Mouse (Mus musculus) lung, postnatal 0 days (tissue): ENCODE measurements around the gene Tbrg4. TPM values are rescaled to one million over a fixed set of nuclear protein-coding genes. Genes with fewer than 3 reads are reported as not detected.
A peak's percentile ranks its signal among the peaks of the same experiment; 100 is the strongest.

Experiments used
- ATAC-seq: fragments of 200-750 bp; cut with Nextera tagmentation; 2 replicates; pipeline ENCODE4 v1.8.0; 2017; ENCODE audit warnings: moderate library complexity
- DNase-seq: peaks from one replicate; pipeline ENCODE4 v3.0.0-alpha.2; 2016; ENCODE audit warnings: low spot score
- H3K27ac ChIP-seq: fragments of 300-500 bp; sonication (generic); 2 replicates; pipeline ENCODE4 v1.5.1; 2014; ENCODE audit warnings: antibody characterized with exemption, mild to moderate bottlenecking, low read length, mixed read lengths
- H3K27me3 ChIP-seq: fragments of 300-500 bp; sonication (generic); replicated peaks from 2 replicates; pipeline ENCODE4 v1.6.1; 2014; ENCODE audit warnings: low read length, mixed read lengths; ENCODE audit not compliant: insufficient read depth
- H3K36me3 ChIP-seq: fragments of 300-500 bp; sonication (generic); 2 replicates; pipeline ENCODE4 v1.6.1; 2014; ENCODE audit warnings: low read length, mixed read lengths; ENCODE audit not compliant: insufficient read depth
- H3K4me1 ChIP-seq: fragments of 300-500 bp; sonication (generic); 2 replicates; pipeline ENCODE4 v1.6.1; 2014; ENCODE audit warnings: antibody characterized with exemption, low read depth, low read length, mixed read lengths; ENCODE audit not compliant: insufficient read depth
- H3K4me2 ChIP-seq: fragments of 300-500 bp; sonication (generic); replicated peaks from 2 replicates; pipeline ENCODE4 v1.6.1; 2014; ENCODE audit warnings: low read depth, mild to moderate bottlenecking, low read length, moderate library complexity, mixed read lengths
- H3K4me3 ChIP-seq: fragments of 300-500 bp; sonication (generic); 2 replicates; pipeline ENCODE4 v1.5.1; 2014; ENCODE audit warnings: low read depth, low read length
- H3K9ac ChIP-seq: fragments of 300-500 bp; sonication (generic); replicated peaks from 2 replicates; pipeline ENCODE4 v1.6.1; 2014; ENCODE audit warnings: low read depth, mild to moderate bottlenecking
- H3K9me3 ChIP-seq: fragments of 300-500 bp; sonication (generic); 2 replicates; pipeline ENCODE4 v1.6.1; 2016; ENCODE audit warnings: low read length, mixed read lengths
- CTCF ChIP-seq: IDR thresholded peaks from 2 replicates; pipeline ENCODE4 v1.5.1; 2016; ENCODE audit warnings: antibody characterized with exemption, mild to moderate bottlenecking
- EP300 ChIP-seq: IDR thresholded peaks from 2 replicates; pipeline ENCODE4 v1.6.1; 2016; ENCODE audit warnings: antibody characterized with exemption, mild to moderate bottlenecking, control low read depth
- WGBS: fragments of 180-500 bp; shearing (Covaris S2); extraction: QIAGEN DNeasy Blood & Tissue Kit; methylation state at CpG from one replicate; pipeline ENCODE4 v1.1.7; 2014; 5-methylcytosine and 5-hydroxymethylcytosine counted together
- polyA plus RNA-seq: library from polyadenylated mRNA; unstranded; fragments of >200 nt; fragmentation: Nextera tagmentation; extraction: Ambion mirVana; gene quantifications from 2 replicates; pipeline ENCODE4 v1.2.1, GENCODE M21; 2015

The Tbrg4 gene
- polyA plus RNA-seq, 1 experiment from 2014 or later: 10.9 TPM

DNA sequence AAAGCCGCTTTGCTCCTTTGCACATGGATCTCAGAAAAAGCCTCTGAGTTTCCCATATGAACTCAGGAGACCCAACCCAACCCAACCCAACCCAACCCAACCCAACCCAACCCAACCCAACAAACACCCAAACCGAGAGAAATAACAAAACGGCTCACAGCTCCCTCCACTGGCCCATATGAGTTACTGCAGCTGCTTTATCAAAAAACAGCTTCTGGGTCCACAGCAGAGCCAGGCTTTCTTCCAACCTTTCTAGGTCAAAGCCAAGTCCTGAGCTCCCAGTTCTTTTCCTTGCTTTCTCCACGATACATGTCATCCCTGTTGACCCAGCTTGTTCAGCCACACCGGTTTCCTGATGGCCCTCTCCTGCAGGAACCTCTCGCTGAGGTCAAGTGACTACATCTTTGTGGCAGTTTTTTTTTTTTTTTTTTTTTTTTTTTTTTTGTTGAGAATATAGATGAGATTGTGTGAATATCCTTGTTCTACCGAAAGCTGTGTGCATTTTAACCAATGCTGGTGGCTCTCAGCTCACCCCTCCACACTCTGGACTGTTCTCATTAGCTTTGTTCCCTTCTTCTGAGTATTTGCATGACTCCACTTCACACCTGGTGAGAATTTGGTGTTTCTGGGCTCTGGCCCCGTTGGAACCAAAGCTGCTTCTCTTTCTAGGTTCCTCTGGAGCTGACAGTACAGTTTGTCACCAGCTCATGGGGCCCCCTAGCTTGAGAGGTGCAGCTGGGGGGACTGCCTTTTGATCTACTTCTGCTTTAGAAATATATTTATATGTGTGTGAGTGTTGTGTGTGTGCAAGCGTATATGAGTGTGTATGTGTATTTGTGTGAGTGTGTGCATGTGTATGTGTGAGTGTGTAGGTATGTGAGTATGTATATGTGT lies 22.2 kb upstream of the Tbrg4 start:
- no peaks in the 10 kb centered on the region for H3K4me1 ChIP-seq
- H3K27me3 ChIP-seq: no peaks in the 10 kb centered on the region
- no peaks in the 10 kb centered on the region for H3K36me3 ChIP-seq
- H3K4me3 ChIP-seq: no peak overlapping the region
- TF ChIP-seq EP300 (no peak), CTCF (no peak)
- ATAC-seq (no peak), DNase-seq (no peak)
- H3K27ac ChIP-seq: no peak overlapping the region
- H3K4me2 ChIP-seq: no peak overlapping the region
- whole genome bisulfite sequencing: 52% methylated on average over 9 of the region's 9 CpGs
- no peak overlapping the region for H3K9ac ChIP-seq
- no peaks in the 10 kb centered on the region for H3K9me3 ChIP-seq

DNA sequence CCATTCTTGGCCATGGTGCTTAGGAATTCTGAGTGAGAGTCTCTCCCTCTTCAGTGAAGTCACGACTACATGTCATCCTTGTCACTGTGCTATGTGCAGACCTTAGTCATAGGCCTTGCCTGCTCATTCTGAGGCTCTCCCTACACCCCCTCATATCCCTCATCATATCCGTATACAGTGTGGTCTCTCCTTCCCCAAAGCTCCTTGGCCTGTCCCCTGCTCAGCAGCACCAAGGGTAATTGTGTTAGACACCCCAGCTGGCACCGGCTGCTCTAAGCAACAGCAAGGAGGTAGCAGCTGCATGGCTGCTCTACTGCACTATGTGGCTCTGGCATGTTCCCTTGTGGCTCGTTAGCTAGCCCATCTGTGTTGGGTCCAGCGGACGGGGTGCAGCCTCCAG lies 18.7 kb upstream of the Tbrg4 start:
- Histone ChIP-seq H3K4me3 (no peak overlapping the region), H3K27me3 (no peaks in the 10 kb centered on the region), H3K27ac (no peak overlapping the region), H3K4me1 (no peaks in the 10 kb centered on the region), H3K4me2 (no peak overlapping the region), H3K9me3 (no peaks in the 10 kb centered on the region), H3K9ac (no peak overlapping the region), H3K36me3 (no peaks in the 10 kb centered on the region)
- WGBS: 70% methylated on average over 6 of the region's 6 CpGs
- DNase-seq (no peak), ATAC-seq (no peak)
- TF ChIP-seq EP300 (no peak), CTCF (no peak)

DNA sequence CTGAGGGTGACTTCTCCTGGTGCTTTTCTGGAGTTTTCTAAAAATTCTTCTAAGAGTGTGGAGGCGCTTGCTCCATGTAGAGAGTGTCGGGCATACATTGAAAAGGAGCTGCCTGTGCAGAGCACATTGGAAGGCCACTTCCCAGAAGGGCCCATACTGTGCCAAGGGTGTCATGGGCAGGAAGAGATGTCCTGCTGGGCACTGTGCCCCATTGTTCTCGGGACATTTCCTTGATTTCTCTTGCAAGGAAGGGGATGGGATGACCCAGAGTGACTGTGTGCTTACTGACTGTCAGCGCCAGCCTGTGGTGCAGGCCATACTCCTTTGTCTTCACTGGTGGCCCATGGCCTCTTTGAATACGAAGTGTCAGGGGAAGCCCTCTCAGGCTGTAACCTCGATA lies 13.2 kb upstream of the Tbrg4 start:
- H3K9me3 ChIP-seq: no peaks in the 10 kb centered on the region
- no peak overlapping the region for H3K4me2 ChIP-seq
- WGBS: 63% methylated on average over 6 of the region's 6 CpGs
- no peak for TF ChIP-seq EP300
- no peak for TF ChIP-seq CTCF
- DNase-seq (no peak), ATAC-seq (peak; percentile 67)
- no peak overlapping the region for H3K27ac ChIP-seq
- H3K27me3 ChIP-seq: no peaks in the 10 kb centered on the region
- no peaks in the 10 kb centered on the region for H3K4me1 ChIP-seq
- H3K4me3 ChIP-seq: no peak overlapping the region
- no peaks in the 10 kb centered on the region for H3K36me3 ChIP-seq
- H3K9ac ChIP-seq: no peak overlapping the region

DNA sequence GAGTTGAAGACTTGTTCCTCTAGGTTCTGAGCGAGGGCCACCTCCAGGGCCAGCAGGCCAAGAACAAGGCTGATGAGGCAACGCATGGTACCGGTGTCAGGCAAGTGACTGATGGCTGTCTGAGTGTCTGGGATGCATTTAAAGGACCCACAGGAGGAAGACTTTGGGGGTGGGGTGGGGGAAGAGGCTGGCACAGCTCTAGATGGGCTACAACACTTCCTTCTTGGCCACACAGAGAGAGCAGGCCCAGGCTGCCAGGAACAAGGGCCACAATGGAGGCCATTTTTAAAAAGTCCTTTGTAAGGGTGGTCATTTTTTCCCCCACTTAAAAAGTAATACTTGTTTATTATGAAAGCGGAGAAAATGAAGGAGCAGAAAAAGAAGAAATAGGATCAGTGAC lies 12.7 kb upstream of the Tbrg4 start, which contains the start of gene Wap:
Wap (minus strand) TSS at position 101 of the 400 bp plus-strand sequence.
- 82% methylated on average over 4 of the region's 4 CpGs for WGBS
- no peaks in the 10 kb centered on the region for H3K27me3 ChIP-seq
- H3K36me3 ChIP-seq: no peaks in the 10 kb centered on the region
- no peak within 1 kb of the TSS for H3K9ac ChIP-seq
- no peak for ATAC-seq
- no peak within 1 kb of the TSS for H3K27ac ChIP-seq
- no peaks in the 10 kb centered on the region for H3K9me3 ChIP-seq
- H3K4me3 ChIP-seq: no peak within 1 kb of the TSS
- TF ChIP-seq EP300 (no peak), CTCF (no peak)
- no peak within 1 kb of the TSS for H3K4me2 ChIP-seq
- DNase-seq: no peak
- no peaks in the 10 kb centered on the region for H3K4me1 ChIP-seq

DNA sequence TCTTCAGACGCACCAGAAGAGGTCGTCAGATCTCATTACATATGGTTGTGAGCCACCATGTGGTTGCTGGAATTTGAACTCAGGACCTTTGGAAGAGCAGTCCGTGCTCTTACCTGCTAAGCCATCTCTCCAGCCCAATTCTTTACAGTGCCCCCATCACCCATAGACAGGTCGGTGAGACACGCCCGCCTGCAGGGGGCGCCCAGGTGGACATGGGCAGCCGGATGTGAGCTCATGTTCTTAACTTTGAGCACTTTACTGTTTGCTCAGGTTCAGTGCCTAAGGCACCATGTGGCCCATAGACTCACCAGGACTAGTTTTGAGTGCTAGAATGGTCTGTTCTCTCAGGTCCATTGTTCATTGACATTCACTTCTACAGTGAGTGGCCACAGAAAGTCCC lies 10.3 kb upstream of the Tbrg4 start:
- no peak overlapping the region for H3K4me3 ChIP-seq
- ATAC-seq (no peak), DNase-seq (no peak)
- 69% methylated on average over 8 of the region's 8 CpGs for WGBS
- H3K36me3 ChIP-seq: no peaks in the 10 kb centered on the region
- H3K4me1 ChIP-seq: no peaks in the 10 kb centered on the region
- TF ChIP-seq CTCF (no peak), EP300 (no peak)
- H3K4me2 ChIP-seq: no peak overlapping the region
- H3K27ac ChIP-seq: no peak overlapping the region
- no peak overlapping the region for H3K9ac ChIP-seq
- no peaks in the 10 kb centered on the region for H3K9me3 ChIP-seq
- no peaks in the 10 kb centered on the region for H3K27me3 ChIP-seq

DNA sequence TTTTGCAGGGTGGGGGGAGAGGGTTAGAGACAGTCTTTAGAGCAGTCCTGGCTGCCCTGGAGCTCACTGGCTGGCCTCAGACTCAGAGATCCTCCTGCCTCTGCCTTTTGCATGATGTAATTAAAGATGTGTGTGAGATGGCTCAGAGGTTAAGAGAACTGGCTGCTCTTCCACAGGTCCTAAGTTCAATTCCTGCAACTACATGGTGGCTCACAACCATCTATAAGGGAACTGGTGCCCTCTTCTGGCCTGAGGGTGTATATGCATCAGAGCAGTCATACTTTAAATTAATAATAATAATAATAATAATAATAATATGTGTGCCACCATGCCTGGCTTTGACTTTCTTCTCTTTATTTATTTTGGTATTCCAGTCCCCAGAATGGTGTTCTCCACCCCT lies 3.8 kb upstream of the Tbrg4 start:
- Histone ChIP-seq H3K27ac (no peak overlapping the region), H3K27me3 (no peaks in the 10 kb centered on the region), H3K36me3 (no peaks in the 10 kb centered on the region), H3K9me3 (no peaks in the 10 kb centered on the region), H3K4me1 (peaks cover 9% of the 10 kb centered on the region; the same call in 1 of the 2 replicates), H3K9ac (no peak overlapping the region), H3K4me3 (no peak overlapping the region), H3K4me2 (no peak overlapping the region)
- peak; percentile 36 for DNase-seq
- TF ChIP-seq EP300 (no peak), CTCF (peak; percentile 60)
- ATAC-seq: no peak
